Mouse (Mus musculus): ENCODE data around the gene Smyd4.

Gene Smyd4

DNA sequence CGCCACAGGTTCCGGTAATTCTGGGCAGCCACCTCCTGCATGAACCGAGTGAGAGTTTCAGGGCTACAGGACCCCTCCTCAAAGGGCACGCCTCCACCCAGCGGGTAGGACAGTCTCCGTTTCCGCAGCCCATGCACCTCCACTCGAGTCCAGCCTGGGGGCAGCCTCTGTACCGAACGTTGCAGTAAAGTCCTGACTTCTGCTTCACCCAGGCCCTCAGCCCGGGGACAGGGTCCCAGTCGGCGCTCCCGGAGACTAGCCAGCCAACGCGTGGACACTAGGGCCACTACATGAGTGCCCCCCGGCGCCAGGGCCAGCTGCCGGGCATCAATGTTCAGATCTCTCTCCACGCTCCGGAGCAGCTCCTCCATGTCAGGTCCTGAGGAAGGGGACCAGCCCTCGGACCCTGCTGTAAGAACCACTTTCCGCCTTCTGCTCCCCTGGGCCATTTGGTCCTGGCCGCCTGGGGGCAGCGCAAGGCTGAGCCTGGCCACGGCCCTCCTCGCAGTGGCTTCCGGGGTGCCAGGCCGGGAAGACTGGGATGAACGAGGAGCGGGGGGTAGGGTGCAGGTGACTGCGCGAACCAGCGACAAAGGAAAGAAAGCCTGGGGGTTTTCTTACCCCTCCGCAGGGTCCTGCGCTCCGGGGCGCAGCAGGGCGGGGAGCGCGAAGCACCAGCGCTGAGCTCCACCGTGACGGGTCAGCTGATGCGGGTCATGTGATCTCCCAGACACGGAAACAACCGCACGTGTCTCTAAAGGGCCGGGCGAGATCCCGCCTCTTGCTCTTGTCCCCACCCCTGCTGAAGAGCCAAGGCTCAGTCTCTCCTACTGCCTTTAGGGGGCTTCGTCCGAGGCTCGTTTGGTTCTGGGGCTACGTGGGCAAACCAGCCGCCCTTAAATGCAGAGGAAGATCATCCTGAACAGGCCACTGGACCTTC is 106.0 kb downstream of the Smyd4 start, which contains the start of gene Wdr81:
Gene Wdr81, minus strand, starts transcription at position 727 of the 940 bp plus-strand sequence.
- DNase-seq (ENCODE audit: low spot score): peak; percentile 86
